Mouse (Mus musculus): ENCODE results near the gene Sel1l2.
"Not testable (repeated sequence)": the region's sequence is repeated elsewhere in the genome, so short reads cannot be mapped to it uniquely, and the experiment has no call there.

Sel1l2 gene

DNA sequence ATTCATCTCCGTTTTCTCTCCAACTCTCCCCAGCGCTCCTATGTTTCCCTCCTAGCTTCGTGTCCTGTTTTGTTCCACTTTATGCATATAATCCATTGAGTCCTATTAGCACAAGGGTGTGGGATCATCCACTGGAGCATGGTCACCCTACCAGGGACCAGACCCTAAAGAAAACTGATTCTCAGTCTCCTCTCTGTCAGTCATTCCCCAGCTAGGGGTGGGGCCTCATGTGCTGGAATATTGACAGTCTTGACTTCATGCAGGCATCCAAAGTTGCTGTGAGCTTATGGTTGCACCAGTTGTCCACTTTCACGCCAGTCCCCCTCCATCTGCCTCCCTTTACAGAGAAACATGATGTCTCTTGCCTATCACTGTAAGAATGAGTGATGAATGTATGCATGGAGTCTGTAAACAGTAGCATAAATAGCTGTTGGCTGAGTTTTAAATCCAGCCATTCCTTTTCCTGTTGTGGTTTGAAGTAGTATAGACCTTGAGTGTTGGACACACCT, 174.9 kb downstream of the Sel1l2 start:
- DNase-seq (ENCODE audit: low spot score), result no peak

DNA sequence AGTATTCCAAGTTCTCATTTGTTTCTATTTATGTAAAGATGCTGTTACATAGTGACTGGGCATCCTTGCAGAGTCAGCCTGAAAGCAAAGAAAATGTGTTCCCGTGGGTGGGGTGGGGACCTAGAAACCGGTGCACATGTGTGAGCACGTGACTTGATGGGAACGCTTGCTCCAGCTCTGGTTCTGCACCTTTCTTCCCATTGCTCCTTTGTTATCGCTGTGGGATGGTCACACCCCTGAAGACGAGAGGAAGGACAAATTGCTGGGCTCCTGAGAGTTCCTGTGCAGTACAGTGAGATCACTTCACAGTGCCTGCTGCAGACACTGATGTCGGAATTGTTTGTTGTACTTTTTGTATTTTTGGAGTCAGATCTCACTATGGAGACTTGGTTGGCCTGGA, 185.8 kb downstream of the Sel1l2 start:
- DNase-seq (ENCODE audit: low spot score), result no peak

DNA sequence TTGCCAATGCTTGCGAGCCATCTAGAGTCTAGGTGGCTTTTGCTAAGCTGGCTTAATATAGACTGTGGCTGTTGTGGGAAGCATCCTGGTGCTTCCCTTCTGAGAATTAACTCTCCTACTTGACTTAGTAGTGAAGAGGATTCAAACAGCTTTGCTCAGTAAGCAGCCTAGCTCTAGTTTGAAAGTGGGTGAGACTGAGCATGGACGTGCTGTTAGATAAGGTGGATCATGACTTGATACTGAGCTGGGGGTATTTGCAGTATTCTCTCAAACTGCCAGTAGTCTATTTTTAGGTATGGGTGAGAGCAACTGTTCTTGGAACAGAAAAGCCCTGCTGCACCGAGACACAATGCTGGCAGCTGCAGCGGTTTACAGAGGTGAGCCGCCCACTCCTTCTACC, 186.9 kb downstream of the Sel1l2 start:
- no peak for DNase-seq (ENCODE audit: low spot score)

DNA sequence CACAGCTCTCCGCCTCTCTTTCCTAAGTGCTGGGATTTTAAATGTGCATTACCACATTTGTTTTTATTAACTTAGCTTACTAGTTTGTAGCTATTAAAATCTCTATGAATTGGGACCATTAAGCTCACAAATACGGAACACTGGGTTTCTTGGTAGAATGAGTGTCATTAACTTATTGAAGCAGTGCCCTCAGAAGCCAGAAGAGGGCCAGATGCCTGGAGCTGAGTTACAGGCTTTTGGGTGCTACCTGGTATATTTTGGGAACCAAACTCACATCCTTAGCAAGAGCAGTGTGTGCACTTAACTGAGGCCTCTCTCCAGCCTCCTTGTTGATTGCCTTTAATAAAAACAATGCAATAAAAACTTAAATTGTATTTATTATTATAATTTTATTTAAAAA, 188.8 kb downstream of the Sel1l2 start:
- no peak for DNase-seq (ENCODE audit: low spot score)

DNA sequence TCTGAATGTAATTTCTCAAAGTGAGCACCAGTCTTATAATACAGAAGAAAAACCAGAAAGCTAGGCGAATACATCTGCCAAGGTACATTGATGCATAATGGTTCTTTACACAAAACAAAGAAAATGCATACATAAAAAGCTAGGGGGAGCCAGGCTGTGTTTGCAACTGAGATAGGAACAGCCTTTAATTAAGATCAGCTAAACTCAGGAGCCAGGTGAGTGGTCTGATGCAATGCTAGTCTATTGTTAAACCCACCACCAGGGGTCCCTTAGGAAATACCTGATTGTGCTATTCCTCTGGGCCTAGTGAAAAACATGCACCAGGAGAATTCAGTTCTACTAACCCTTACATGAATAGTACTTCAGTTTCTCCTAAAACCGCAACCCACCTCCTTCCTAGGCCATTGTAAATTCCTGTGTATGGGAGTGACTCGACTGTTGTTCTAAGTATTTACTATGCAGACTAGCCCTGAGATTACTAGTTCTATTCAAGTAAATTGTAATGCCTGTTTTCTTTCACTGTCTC, 203.8 kb downstream of the Sel1l2 start:
- DNase-seq (ENCODE audit: low spot score), result not testable (repeated sequence)
